Mouse (Mus musculus): ENCODE data around the gene Cd3eap. TPM values are rescaled to one million over a fixed set of nuclear protein-coding genes. Genes with fewer than 3 reads are reported as not detected.

Cd3eap gene
- polyA plus RNA-seq, 1 experiment from 2014 or later = 27.8 TPM

- H3K9me3 ChIP-seq = no peaks in the 10 kb centered on the region
- peak overlapping the region; percentile 73 for H3K4me3 ChIP-seq
- H3K36me3 ChIP-seq = peaks cover 27% of the 10 kb centered on the region
- under 1% methylated on average over 45 of the region's 45 CpGs for WGBS
- no peaks in the 10 kb centered on the region for H3K27me3 ChIP-seq (ENCODE audit: insufficient read depth, poor library complexity, severe bottlenecking)
- H3K4me1 ChIP-seq = peaks cover 59% of the 10 kb centered on the region
- peak; percentile 89 for DNase-seq (ENCODE audit: low spot score)
- peak overlapping the region; percentile 92 for H3K27ac ChIP-seq
These were observed 784 bp upstream of the Cd3eap start for GRCm38 (mm10) chr7:19359892-19360641.

DNA sequence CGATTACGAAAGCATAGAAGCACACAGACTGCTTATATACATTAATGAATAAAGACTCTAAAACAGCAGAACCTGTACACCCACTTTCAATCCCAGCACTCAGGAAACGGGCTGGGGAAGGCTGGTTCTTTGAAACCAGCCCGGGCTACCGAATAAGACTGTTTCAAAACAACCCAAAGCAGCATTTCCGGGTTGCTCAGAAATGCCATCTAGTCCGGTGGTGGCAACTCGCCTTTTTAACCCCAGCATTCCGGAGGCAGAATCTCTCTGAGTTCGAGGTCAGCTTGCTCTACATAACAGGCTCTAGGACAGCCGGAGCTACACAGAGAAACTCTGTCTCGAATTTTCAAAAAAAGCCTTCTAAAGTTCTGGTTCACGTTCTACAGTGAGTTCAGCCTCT lies 649 bp downstream of the Cd3eap start:
- H3K36me3 ChIP-seq = peaks cover 40% of the 10 kb centered on the region
- no peak for DNase-seq (ENCODE audit: low spot score)
- WGBS = 19% methylated on average over 13 of the region's 13 CpGs
- peak overlapping the region; percentile 73 for H3K4me3 ChIP-seq
- peak overlapping the region; percentile 92 for H3K27ac ChIP-seq
- no peaks in the 10 kb centered on the region for H3K9me3 ChIP-seq
- peaks cover 53% of the 10 kb centered on the region for H3K4me1 ChIP-seq
- H3K27me3 ChIP-seq (ENCODE audit: insufficient read depth, poor library complexity, severe bottlenecking) = no peaks in the 10 kb centered on the region

- Histone ChIP-seq H3K27ac (no peak overlapping the region), H3K4me3 (peak overlapping the region; percentile 73), H3K36me3 (peaks cover 50% of the 10 kb centered on the region), H3K27me3 (ENCODE audit: insufficient read depth, poor library complexity, severe bottlenecking) (no peaks in the 10 kb centered on the region), H3K9me3 (no peaks in the 10 kb centered on the region), H3K4me1 (peaks cover 43% of the 10 kb centered on the region)
- 94% methylated on average over 25 of the region's 25 CpGs for WGBS
- DNase-seq (ENCODE audit: low spot score) = no peak
These were observed 1.6 kb downstream of the Cd3eap start for GRCm38 (mm10) chr7:19357381-19358375.

GRCm38 (mm10) chr7:19356311-19356710 lies 3.0 kb downstream of the Cd3eap start:
- Histone ChIP-seq H3K4me1 (peaks cover 30% of the 10 kb centered on the region), H3K36me3 (peaks cover 63% of the 10 kb centered on the region), H3K9me3 (no peaks in the 10 kb centered on the region), H3K4me3 (no peak overlapping the region), H3K27me3 (ENCODE audit: insufficient read depth, poor library complexity, severe bottlenecking) (no peaks in the 10 kb centered on the region), H3K27ac (no peak overlapping the region)
- DNase-seq (ENCODE audit: low spot score) = no peak
- 75% methylated on average over 10 of the region's 10 CpGs for WGBS

DNA sequence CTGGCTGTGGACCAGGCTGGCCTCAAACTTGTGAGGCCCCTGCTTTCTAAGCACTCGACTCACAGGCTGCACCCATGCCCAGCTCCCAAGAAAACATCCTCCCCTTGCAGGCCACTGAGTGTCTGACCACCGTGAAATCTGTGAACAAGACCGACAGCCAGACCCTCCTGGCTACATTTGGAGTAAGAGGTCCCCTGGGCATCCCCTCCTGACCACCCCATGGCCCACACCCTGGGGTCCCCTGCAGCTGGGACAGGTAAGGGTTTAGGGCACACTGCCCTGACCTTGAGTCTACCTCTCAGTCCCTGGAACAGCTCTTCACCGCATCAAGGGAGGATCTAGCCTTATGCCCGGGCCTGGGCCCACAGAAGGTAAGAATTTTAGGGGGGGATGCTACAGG lies 4.3 kb downstream of the Cd3eap start:
- WGBS = 86% methylated on average over 5 of the region's 5 CpGs
- H3K36me3 ChIP-seq = peaks cover 74% of the 10 kb centered on the region
- DNase-seq (ENCODE audit: low spot score) = no peak

DNA sequence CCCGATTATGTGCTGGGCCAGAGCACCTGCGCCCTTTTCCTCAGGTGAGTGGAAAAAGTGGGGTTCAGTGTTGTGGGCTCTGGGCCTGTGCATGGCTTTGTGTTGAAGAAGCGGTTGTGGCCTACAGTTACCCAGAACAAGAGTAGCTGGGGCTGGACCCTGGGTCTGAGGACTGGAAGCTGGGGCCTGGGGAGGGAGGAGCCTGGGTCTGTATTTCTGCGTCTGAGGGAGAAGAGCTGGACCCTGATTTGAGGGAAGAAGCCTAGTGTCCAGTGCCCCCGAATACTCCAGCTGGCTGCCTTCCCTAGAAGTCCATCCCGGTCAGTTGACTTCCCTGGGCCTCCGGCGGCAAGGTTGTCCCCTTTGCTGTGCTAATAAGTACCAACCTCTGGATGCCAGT lies 9.1 kb downstream of the Cd3eap start:
- 90% methylated on average over 8 of the region's 8 CpGs for WGBS
- no peak overlapping the region for H3K4me3 ChIP-seq
- H3K27me3 ChIP-seq (ENCODE audit: insufficient read depth, poor library complexity, severe bottlenecking) = no peaks in the 10 kb centered on the region
- H3K4me1 ChIP-seq = peaks cover 16% of the 10 kb centered on the region
- H3K36me3 ChIP-seq = peaks cover 73% of the 10 kb centered on the region
- H3K9me3 ChIP-seq = no peaks in the 10 kb centered on the region
- no peak for DNase-seq (ENCODE audit: low spot score)
- H3K27ac ChIP-seq = no peak overlapping the region

More for the DNA sequence above, 4.3 kb downstream of the Cd3eap start:
- Histone ChIP-seq H3K9me3 (no peaks in the 10 kb centered on the region), H3K27ac (no peak overlapping the region), H3K27me3 (ENCODE audit: insufficient read depth, poor library complexity, severe bottlenecking) (no peaks in the 10 kb centered on the region), H3K4me3 (no peak overlapping the region), H3K4me1 (peaks cover 18% of the 10 kb centered on the region)

DNA sequence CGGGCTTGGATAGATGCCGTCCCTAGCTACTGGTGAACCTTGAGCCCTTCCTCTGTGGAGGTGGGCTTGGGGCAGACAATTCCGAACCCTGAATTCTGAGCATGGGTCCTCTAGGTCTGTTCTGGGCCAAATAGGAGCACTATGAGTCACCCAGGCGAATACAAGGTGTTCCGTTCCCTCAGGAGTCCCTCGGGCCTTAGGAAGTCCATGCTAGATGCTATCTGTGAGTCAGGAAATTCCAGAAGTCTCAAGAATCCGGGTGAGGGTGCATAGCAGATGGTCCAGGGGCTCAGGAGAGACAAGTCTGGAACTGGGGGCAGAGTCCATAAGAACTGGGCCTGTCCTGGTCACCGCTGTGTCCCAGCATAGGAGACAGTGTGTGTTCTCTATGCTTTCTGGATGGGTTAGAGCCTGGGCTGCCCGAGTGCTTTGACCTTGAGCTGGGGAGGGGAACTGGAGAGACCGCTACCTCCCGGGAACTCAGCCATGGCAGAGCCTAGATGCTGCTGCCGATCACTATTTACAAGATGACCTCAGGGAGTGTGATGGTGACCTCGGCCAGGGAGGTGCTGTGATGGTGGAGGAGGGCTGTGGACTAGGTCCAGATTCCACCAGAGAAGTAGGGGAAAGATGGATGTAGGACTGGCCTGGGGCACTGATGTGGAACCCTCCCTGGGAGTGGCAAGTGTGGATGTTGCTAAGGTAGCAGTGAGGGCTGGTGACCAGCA lies 9.9 kb downstream of the Cd3eap start:
- no peak for DNase-seq (ENCODE audit: low spot score)
- no peaks in the 10 kb centered on the region for H3K27me3 ChIP-seq (ENCODE audit: insufficient read depth, poor library complexity, severe bottlenecking)
- 75% methylated on average over 13 of the region's 13 CpGs for WGBS
- peaks cover 21% of the 10 kb centered on the region for H3K4me1 ChIP-seq
- peaks cover 64% of the 10 kb centered on the region for H3K36me3 ChIP-seq
- no peak overlapping the region for H3K27ac ChIP-seq
- no peaks in the 10 kb centered on the region for H3K9me3 ChIP-seq
- no peak overlapping the region for H3K4me3 ChIP-seq

- H3K36me3 ChIP-seq = peaks cover 25% of the 10 kb centered on the region
- H3K9me3 ChIP-seq = no peaks in the 10 kb centered on the region
- H3K4me3 ChIP-seq = peak overlapping the region; percentile 81
- H3K27ac ChIP-seq = peak overlapping the region; percentile 91
- peak; percentile 98 for DNase-seq (ENCODE audit: low spot score)
- under 1% methylated on average over 31 of the region's 31 CpGs for WGBS
- peaks cover 49% of the 10 kb centered on the region for H3K4me1 ChIP-seq
- 0 out of 2 replicates have a peak, but pooled peaks cover 3% of the 10 kb centered on the region for H3K27me3 ChIP-seq (ENCODE audit: insufficient read depth, poor library complexity, severe bottlenecking)
These were observed 14.3 kb downstream of the Cd3eap start for GRCm38 (mm10) chr7:19344938-19345471.

DNA sequence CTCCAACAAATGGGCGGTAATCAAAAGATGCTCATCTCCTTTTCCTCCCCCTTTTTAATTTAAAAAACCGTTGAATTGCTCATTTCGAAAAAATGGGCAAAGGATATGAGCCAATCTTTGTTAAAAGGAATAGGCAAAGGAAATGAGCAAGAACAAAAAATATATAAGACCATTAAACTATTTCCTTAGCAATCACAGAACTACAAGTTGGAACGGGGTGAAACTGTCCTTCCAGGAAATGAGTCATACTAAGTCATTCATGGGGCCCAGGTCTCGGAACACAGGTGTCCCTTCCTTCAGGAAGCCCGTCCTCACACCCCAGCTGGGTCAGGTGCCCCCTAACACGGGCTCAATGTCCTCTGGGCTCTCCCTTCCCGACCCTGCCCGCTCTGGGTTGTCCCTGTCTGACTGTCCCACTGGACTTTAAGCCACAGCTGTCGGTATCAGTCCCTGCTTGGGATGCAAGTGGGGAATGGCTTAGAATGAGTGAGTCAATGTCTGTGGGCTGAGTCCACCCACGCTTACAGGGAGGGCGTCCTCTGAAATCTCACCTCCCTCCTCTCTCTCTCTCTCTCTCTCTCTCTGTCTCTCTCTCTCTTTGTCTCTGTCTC lies 14.9 kb downstream of the Cd3eap start, which contains the start of gene Ercc1:
TSS of gene Ercc1 (plus strand) at position 542 of the 611 bp plus-strand sequence.
- peak within 1 kb of the TSS; percentile 81 for H3K4me3 ChIP-seq
- no peaks in the 10 kb centered on the region for H3K9me3 ChIP-seq
- H3K27ac ChIP-seq = peak within 1 kb of the TSS; percentile 91
- H3K36me3 ChIP-seq = peaks cover 19% of the 10 kb centered on the region
- 31% methylated on average over 12 of the region's 12 CpGs for WGBS
- peaks cover 51% of the 10 kb centered on the region for H3K4me1 ChIP-seq
- H3K27me3 ChIP-seq (ENCODE audit: insufficient read depth, poor library complexity, severe bottlenecking) = 0 out of 2 replicates have a peak, but pooled peaks cover 3% of the 10 kb centered on the region
- DNase-seq (ENCODE audit: low spot score) = no peak

DNA sequence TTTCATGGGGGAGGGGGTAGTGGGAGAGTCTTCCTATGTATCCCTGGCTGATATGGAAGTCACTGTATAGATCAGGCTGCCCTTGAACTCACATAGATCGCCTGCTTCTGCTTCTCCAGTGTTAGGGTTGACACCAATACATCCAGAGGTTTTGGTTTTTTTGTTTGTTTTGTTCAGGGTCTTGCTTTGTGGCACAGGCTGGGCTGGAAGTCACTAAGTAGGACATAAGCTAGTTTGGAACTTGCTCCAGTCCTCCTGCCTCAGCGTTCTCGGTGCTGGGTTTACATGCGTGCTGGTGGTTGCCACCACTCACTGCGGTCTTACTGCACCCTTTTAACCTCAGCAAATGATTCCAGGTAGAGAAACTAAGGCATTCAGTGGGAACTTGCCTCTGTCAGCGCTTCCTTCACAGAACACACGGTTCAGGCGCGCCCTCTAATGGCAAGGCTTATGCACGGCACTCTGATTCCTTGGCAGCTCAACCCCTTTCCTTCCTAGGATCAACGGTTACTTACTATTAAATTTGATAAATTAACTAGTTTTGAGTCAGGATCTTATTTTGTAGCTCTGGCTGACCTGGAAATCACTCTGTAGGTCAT lies 16.0 kb downstream of the Cd3eap start:
- 2% methylated on average over 11 of the region's 11 CpGs for WGBS
- peak; percentile 89 for DNase-seq (ENCODE audit: low spot score)
- peak overlapping the region; percentile 28; the same call in 1 of the 2 replicates for H3K4me3 ChIP-seq
- no peaks in the 10 kb centered on the region for H3K9me3 ChIP-seq
- H3K4me1 ChIP-seq = peaks cover 52% of the 10 kb centered on the region
- peaks cover 8% of the 10 kb centered on the region; the same call in 1 of the 2 replicates for H3K36me3 ChIP-seq
- H3K27me3 ChIP-seq (ENCODE audit: insufficient read depth, poor library complexity, severe bottlenecking) = 0 out of 2 replicates have a peak, but pooled peaks cover 3% of the 10 kb centered on the region
- no peak overlapping the region for H3K27ac ChIP-seq

- Histone ChIP-seq H3K4me3 (peak overlapping the region; percentile 64), H3K36me3 (peaks cover 4% of the 10 kb centered on the region; the same call in 1 of the 2 replicates), H3K27me3 (ENCODE audit: insufficient read depth, poor library complexity, severe bottlenecking) (0 out of 2 replicates have a peak, but pooled peaks cover 3% of the 10 kb centered on the region), H3K27ac (peak overlapping the region; percentile 92), H3K9me3 (no peaks in the 10 kb centered on the region), H3K4me1 (peaks cover 60% of the 10 kb centered on the region)
- under 1% methylated on average over 27 of the region's 27 CpGs for WGBS
- peak; percentile 93 for DNase-seq (ENCODE audit: low spot score)
These were observed 16.7 kb downstream of the Cd3eap start for GRCm38 (mm10) chr7:19342481-19343027.
